Mouse (Mus musculus) frontal cortex, adult (tissue): Measurements from ENCODE around the gene Olfr1115.
"Not testable (repeated sequence)": the region's sequence is repeated elsewhere in the genome, so short reads cannot be mapped to it uniquely, and the experiment has no call there.

ENCODE experiments used
- ATAC-seq: cut with Nextera tagmentation; 2 replicates; pipeline ENCODE4 v1.9.2; 2017; ENCODE audit warnings: mild to moderate bottlenecking, moderate library complexity, mixed read lengths; ENCODE audit not compliant: low TSS enrichment

Olfr1115 gene

GRCm38 (mm10) chr2:87247713-87248112, at the start of gene Olfr1115:
Gene Olfr1115, plus strand, starts transcription at chr2:87248013.
- no peak for ATAC-seq

- ATAC-seq, result no peak
Observed at GRCm38 (mm10) chr2:87208670-87209069, 39.1 kb upstream of the Olfr1115 start, which contains the start of gene Olfr1113. Gene Olfr1113, plus strand, starts transcription at chr2:87208970.

GRCm38 (mm10) chr2:87267234-87267633, 19.4 kb downstream of the Olfr1115 start, which contains the start of gene Olfr1116:
Gene Olfr1116, plus strand, starts transcription at chr2:87267534.
- no peak for ATAC-seq

- not testable (repeated sequence) for ATAC-seq
Observed at GRCm38 (mm10) chr2:87293977-87294376, 46.2 kb downstream of the Olfr1115 start.
